Mouse (Mus musculus): ENCODE measurements at regions not wholly inside any gene's neighbourhood (a gene's known extent, or its start where the extent isn't known, plus 50 kb on each side); places are given as distances from the start of the nearest gene placed in this dataset.

- DNase-seq (ENCODE audit: low spot score in 2 of 2) = no peak
These were observed 245.1 kb downstream of the Rps24 start for GRCm38 (mm10) chr14:24731872-24732525.

DNA sequence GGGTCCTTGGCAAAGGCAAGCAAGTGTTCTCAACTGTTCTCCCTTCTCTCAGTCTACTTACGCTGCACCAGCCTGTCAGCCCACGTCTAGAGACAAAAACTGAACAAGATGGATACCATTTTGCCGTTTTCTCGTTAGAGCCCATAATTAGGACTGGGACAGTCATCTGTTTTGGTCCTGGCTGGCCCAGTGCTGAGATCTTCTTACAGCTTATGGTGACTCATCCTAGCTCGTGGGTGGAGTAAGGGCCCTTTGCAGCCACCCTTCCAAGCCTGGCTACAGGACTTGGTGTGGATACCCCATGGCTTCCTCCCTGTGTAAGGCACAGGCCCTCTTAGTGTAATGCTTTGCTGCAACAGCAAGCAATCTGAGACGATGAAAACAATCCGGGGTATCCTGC lies 246.4 kb downstream of the Rps24 start:
- DNase-seq (ENCODE audit: low spot score in 2 of 2) = no peak

- no peak for DNase-seq (ENCODE audit: low spot score in 2 of 2)
These were observed 251.9 kb downstream of the Rps24 start for GRCm38 (mm10) chr14:24738869-24739268.

DNA sequence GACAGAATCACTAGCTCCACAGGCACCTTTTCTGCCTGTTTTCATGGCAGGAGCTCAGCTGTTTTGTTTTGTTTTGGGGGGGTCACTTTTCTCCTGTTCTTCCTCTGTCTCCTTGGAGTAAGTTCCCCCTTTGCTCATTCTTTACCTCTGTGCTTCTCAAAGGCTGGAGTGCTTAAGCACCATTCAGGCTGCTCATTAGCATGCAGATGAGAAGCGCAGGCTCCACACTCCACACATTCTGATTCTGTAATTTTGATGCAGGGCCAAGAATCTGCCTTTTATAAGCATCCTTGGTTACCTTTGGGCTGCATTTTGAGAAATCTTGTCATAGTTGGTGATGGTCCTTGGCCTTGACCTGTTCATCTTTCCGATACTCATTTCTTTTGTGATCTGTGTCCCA lies 257.5 kb downstream of the Rps24 start:
- no peak for DNase-seq (ENCODE audit: low spot score in 2 of 2)

DNA sequence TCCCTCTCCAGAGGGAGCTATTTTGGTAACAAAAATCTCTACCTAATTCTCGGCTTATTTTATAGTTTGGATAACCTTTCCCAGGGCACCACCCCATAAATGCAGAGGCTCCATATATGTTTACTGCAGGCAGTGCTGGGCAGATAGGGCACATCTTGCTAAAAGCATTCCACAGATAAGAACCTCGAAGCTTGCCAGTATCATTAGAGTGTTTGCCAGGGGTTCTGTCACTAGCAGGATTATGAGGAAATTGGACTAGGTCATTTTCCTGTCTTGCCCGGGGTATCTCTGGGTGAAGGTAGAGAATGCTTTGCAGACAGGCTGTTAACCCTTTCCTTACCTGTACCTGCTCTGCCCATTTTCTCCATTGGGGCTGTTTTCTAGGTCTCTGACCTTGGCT lies 258.8 kb downstream of the Rps24 start:
- DNase-seq (ENCODE audit: low spot score in 2 of 2) = no peak

GRCm38 (mm10) chr14:24747471-24747795 lies 260.5 kb downstream of the Rps24 start:
- DNase-seq (ENCODE audit: low spot score in 2 of 2) = no peak

DNA sequence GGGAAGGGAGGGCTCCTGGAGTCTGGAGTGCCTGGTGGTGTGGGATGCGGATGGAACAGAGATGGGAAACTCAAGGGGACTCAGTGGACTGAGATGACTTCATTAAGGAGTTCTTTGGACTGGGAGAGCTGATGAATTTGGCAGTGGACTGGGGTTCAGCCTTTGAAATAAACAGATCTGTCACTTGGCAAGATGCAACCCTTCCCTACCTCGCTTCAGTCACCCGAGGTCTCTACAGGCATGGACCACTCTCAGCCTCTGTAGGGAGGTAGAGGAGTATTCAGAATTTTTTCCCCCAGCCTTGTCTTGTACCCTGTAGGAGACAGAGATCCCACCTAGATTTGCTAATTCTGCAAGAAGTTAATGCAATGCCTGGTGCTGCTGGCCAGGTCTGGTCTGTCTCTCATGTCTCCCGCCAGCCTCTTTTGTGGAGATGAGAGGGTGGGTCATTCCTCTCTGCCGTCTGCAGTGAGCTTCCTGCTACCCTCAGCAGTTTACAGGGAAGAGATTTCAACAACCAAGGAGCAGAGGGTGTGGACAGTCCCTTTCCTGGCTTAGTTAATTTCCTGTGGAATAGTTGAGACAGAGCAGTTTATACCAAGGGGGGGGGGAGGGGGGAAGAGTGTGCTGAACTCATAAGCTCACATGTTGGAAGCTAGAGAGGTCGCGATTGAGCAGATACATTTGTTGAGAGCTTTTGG lies 261.0 kb downstream of the Rps24 start:
- no peak for DNase-seq (ENCODE audit: low spot score in 2 of 2)

DNA sequence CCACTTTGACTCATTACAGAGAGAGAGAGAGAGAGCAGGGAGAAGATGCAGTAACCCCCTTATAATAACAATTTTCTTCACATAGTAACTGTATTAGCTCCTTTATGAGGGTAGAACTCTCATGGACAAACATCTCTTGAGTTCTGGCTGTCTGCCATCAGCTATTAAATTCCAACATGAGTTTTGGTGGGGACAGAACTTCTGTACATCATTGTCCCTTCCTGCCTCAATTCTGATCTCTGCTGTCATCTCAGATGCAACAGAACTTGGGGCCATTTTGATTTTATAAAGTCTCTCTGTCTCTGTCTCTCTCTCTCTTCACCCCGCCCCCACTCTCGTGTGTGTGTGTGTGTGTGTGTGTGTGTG lies 261.6 kb downstream of the Rps24 start:
- DNase-seq (ENCODE audit: low spot score in 2 of 2) = no peak

GRCm38 (mm10) chr14:24749313-24749712 lies 262.4 kb downstream of the Rps24 start:
- no peak for DNase-seq (ENCODE audit: low spot score in 2 of 2)

DNA sequence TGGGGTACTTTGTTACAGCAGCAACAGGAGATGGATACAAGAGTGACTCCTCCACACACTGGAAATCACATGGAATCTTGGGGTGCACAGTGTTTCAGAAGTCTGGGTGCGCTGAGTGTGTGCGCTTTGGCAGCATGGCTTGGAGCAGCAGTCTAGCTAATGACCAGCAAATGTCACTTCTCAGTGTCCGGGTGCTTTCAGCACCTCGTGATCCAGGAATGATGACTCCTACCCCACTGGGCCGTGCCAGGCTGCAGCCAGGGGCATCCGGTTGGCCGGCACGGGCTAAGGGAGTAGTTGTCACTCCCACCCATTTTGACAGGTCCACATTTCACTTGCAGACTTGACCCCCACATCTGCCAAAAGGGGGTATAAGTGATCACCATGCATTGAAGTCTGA lies 264.3 kb downstream of the Rps24 start:
- DNase-seq (ENCODE audit: low spot score in 2 of 2) = no peak

- no peak for DNase-seq (ENCODE audit: low spot score in 2 of 2)
These were observed 267.8 kb downstream of the Rps24 start for GRCm38 (mm10) chr14:24754753-24755152.

- no peak for DNase-seq (ENCODE audit: low spot score in 2 of 2)
These were observed 268.6 kb downstream of the Rps24 start for GRCm38 (mm10) chr14:24755426-24756117.

GRCm38 (mm10) chr14:24757302-24757701 lies 270.4 kb downstream of the Rps24 start:
- DNase-seq (ENCODE audit: low spot score in 2 of 2) = no peak

GRCm38 (mm10) chr14:24757843-24758242 lies 270.9 kb downstream of the Rps24 start:
- DNase-seq (ENCODE audit: low spot score in 2 of 2) = no peak

- no peak for DNase-seq (ENCODE audit: low spot score in 2 of 2)
These were observed 274.0 kb downstream of the Rps24 start for GRCm38 (mm10) chr14:24760926-24761325.

GRCm38 (mm10) chr14:24762468-24763274 lies 275.7 kb downstream of the Rps24 start:
- no peak for DNase-seq (ENCODE audit: low spot score in 2 of 2)

- no peak for DNase-seq (ENCODE audit: low spot score in 2 of 2)
These were observed 276.4 kb downstream of the Rps24 start for GRCm38 (mm10) chr14:24763275-24763812.

DNA sequence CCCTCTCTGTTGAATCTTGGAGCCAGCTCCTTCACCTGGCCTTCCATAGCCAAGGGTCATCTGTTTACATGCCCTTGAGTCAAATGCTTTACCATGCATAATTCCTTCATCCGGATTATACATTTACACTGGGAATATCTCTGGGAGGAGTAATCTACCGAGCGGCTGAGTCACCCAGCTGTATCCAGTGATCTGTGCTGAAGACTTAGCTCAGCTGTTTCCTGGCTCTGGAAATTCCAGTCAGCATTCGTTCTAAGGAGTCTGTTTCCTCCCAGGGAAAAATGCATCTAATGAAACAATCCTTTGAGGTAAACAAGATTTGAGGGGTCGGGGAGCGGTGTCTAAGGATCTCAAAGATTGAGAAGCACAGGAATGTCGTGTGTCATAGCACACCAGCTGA lies 276.9 kb downstream of the Rps24 start:
- DNase-seq (ENCODE audit: low spot score in 2 of 2) = no peak

DNA sequence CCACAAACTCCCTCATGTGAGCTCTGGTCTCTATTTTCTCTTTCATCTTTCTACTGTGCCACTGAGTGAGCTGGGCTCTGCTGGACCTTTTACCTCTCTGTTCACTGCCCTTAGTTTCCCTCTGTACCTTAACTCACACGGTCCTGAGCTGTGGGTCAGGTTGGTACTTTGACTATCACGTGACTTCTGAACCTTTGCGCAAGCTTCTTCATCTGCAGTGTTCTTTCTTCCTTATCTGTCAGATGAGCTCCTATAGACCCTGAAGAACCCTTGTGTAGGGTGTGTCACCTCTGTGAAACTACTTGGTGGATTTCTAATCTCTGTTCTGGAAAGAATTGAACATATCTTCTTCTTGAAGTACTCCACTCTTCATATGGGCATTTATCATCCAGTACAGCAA lies 279.3 kb downstream of the Rps24 start:
- DNase-seq (ENCODE audit: low spot score in 2 of 2) = no peak

- DNase-seq (ENCODE audit: low spot score in 2 of 2) = no peak
These were observed 279.8 kb downstream of the Rps24 start for GRCm38 (mm10) chr14:24766690-24767089.

DNA sequence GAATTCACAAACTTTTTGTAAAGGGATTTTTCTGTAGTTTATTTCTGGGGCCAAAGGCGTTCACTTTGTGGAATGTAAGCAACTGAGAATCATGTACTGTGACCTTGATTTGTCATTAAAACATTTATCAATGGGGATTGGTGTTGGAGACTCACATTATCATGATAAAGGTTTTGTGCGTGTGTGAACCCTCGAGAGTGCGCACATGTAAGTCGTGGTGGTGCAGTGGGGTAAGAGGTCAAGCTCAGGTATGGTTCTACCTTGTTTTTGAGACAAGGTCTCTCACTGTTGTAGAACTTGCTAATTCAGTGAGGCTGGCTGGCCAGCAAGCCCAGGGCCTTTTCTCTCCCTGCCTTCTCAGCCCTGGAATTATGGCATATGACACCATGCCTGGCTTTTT lies 280.4 kb downstream of the Rps24 start:
- DNase-seq (ENCODE audit: low spot score in 2 of 2) = no peak

GRCm38 (mm10) chr14:24767964-24768363 lies 281.0 kb downstream of the Rps24 start:
- DNase-seq (ENCODE audit: low spot score in 2 of 2) = no peak

Data from thymus, postnatal 10 days (tissue).